Mouse (Mus musculus) stomach, embryonic 15.5 days (tissue): ENCODE data around the gene Hspb6. TPM values are rescaled to one million over a fixed set of nuclear protein-coding genes. Genes with fewer than 3 reads are reported as not detected.

Experiments used
- ATAC-seq: fragments of 200-750 bp; cut with Nextera tagmentation; 2 replicates; pipeline ENCODE4 v1.8.0; 2017; ENCODE audit warnings: low read depth, moderate number of reproducible peaks, moderate TSS enrichment; ENCODE audit not compliant: insufficient read depth, low FRiP score
- H3K27ac ChIP-seq: fragments of 300-500 bp; sonication (generic); 2 replicates; pipeline ENCODE4 v1.5.1; 2015; ENCODE audit warnings: mild to moderate bottlenecking, inconsistent platforms
- H3K27me3 ChIP-seq: fragments of 300-500 bp; sonication (generic); replicated peaks from 2 replicates; pipeline ENCODE4 v1.6.1; 2015; ENCODE audit warnings: inconsistent platforms
- H3K36me3 ChIP-seq: fragments of 300-500 bp; sonication (generic); 2 replicates; pipeline ENCODE4 v1.6.1; 2015; ENCODE audit warnings: inconsistent platforms
- H3K4me1 ChIP-seq: fragments of 300-500 bp; sonication (generic); 2 replicates; pipeline ENCODE4 v1.6.1; 2015; ENCODE audit warnings: inconsistent platforms
- H3K4me2 ChIP-seq: fragments of 300-500 bp; sonication (generic); 2 replicates; pipeline ENCODE4 v1.6.1; 2015; ENCODE audit warnings: mild to moderate bottlenecking, inconsistent platforms
- H3K4me3 ChIP-seq: fragments of 300-500 bp; sonication (generic); replicated peaks from 2 replicates; pipeline ENCODE4 v1.5.1; 2015; ENCODE audit warnings: inconsistent platforms
- H3K9ac ChIP-seq: fragments of 300-500 bp; sonication (generic); 2 replicates; pipeline ENCODE4 v1.6.1; 2015; ENCODE audit warnings: inconsistent platforms
- H3K9me3 ChIP-seq: fragments of 300-500 bp; sonication (generic); 2 replicates; pipeline ENCODE4 v1.6.1; 2016; ENCODE audit warnings: inconsistent platforms
- WGBS: fragments of 180-500 bp; shearing (Covaris S2); methylation state at CpG from one replicate; pipeline ENCODE4 v1.1.7; 2015; 5-methylcytosine and 5-hydroxymethylcytosine counted together
- polyA plus RNA-seq: library from polyadenylated mRNA; unstranded; fragments of >200 nt; fragmentation: Nextera tagmentation; extraction: Ambion mirVana; gene quantifications from 2 replicates; pipeline ENCODE4 v1.2.1, GENCODE M21; 2015

Gene Hspb6
- polyA plus RNA-seq, 1 experiment from 2014 or later, result 49.6 TPM

DNA sequence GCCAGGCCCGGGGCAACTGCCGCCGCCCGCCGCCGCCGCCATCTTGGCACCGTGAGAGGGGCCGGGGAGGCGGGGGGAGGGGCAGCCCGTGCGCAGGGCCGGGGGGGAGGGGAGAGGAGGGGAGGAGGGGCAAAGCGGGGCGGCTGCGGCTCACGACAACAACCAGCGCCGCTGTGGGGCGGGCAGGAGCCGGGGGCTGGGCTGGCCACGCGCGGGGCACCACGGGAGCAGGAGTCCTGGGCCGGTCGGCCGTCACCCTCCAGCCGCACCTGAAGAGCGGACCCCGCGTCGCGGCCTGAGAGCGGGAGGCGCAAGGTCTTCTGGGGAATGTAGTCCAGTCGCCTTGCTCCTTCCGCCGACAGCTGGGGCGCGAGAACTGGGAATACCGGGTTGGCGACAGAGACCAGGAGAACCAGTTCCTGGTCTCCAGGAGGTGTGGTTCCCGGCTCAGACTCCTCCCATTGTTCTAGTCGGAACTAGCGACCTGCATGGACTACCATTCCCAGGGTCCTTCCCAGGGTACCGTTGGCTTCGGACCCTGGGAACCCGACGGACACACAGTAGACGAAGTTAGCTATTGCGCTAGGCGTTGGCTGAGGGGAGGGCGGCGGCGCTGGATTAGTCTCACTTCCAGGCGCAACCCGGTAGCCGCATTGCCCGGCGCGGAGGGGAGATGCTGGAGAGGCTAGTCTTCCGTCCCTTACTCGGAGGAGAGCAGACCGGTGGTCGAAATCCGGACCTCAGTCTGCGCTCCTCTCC lies 36.9 kb downstream of the Hspb6 start, which contains the start of gene Kmt2b:
Gene Kmt2b, minus strand, starts transcription at position 51 of the 759 bp plus-strand sequence.
- peak within 1 kb of the TSS; percentile 98 for H3K4me3 ChIP-seq
- H3K27ac ChIP-seq, result peak within 1 kb of the TSS; percentile 95
- under 1% methylated on average over 63 of the region's 68 CpGs for WGBS
- peaks cover 18% of the 10 kb centered on the region for H3K4me1 ChIP-seq
- H3K27me3 ChIP-seq, result no peaks in the 10 kb centered on the region
- no peaks in the 10 kb centered on the region for H3K9me3 ChIP-seq
- peak within 1 kb of the TSS; percentile 98 for H3K9ac ChIP-seq
- peak; percentile 96 for ATAC-seq
- H3K36me3 ChIP-seq, result peaks cover 31% of the 10 kb centered on the region
- peak within 1 kb of the TSS; percentile 77 for H3K4me2 ChIP-seq

GRCm38 (mm10) chr7:30589435-30590301 lies 37.7 kb downstream of the Hspb6 start:
- Histone ChIP-seq H3K4me3 (peak overlapping the region; percentile 98), H3K27me3 (no peaks in the 10 kb centered on the region), H3K27ac (peak overlapping the region; percentile 95), H3K9ac (peak overlapping the region; percentile 26; the same call in 1 of the 2 replicates), H3K4me1 (peaks cover 18% of the 10 kb centered on the region), H3K36me3 (peaks cover 24% of the 10 kb centered on the region), H3K9me3 (no peaks in the 10 kb centered on the region), H3K4me2 (peak overlapping the region; percentile 77)
- 24% methylated on average over 39 of the region's 40 CpGs for WGBS
- ATAC-seq, result peak; percentile 57

DNA sequence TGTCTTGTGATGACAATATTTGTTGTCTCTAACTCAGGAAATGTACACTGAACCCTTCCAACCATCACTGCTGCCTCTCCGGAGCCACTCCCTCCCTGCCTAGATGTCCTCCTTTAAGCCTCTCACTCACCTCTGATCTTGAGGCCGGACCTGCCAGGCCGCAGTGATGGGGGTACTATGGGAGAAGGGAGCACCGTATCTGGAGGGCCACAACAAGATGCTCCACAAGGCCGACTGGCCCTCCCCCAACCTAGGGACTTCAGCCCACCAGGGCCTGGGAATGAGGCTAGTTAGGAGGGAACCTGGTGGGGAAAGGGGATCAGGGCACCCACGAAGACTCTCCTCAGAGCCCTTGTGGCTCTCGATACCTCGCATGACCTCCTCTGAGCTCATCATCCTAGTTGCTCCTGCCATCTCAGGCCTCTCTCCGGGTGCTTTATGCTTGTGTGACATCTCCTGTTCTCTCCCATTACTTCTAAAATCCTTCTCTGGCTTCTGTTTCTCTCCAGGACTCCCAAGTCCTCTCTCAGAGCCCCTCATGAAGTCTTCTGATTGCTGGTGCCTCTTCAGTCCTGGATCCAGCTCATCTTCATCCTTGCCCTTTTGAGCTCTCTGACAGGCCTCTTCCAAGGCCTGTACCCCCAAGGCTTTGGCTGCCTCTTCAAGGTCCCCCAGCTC lies 39.1 kb downstream of the Hspb6 start:
- WGBS, result 86% methylated on average over 9 of the region's 9 CpGs
- Histone ChIP-seq H3K9me3 (no peaks in the 10 kb centered on the region), H3K9ac (no peak overlapping the region), H3K27ac (no peak overlapping the region), H3K4me1 (peaks cover 18% of the 10 kb centered on the region), H3K4me2 (no peak overlapping the region; the same call in 1 of the 2 replicates), H3K4me3 (no peak overlapping the region), H3K36me3 (peaks cover 10% of the 10 kb centered on the region), H3K27me3 (no peaks in the 10 kb centered on the region)
- no peak for ATAC-seq

GRCm38 (mm10) chr7:30591605-30591951 lies 39.6 kb downstream of the Hspb6 start:
- ATAC-seq, result no peak
- Histone ChIP-seq H3K9ac (no peak overlapping the region), H3K27me3 (no peaks in the 10 kb centered on the region), H3K4me3 (no peak overlapping the region), H3K9me3 (no peaks in the 10 kb centered on the region), H3K27ac (no peak overlapping the region), H3K36me3 (peaks cover 5% of the 10 kb centered on the region), H3K4me2 (no peak overlapping the region), H3K4me1 (peaks cover 16% of the 10 kb centered on the region)
- 61% methylated on average over 4 of the region's 4 CpGs for WGBS

- peaks cover 6% of the 10 kb centered on the region for H3K4me1 ChIP-seq
- H3K9ac ChIP-seq, result no peak overlapping the region
- ATAC-seq, result no peak
- no peak overlapping the region for H3K4me3 ChIP-seq
- H3K36me3 ChIP-seq, result no peaks in the 10 kb centered on the region
- no peaks in the 10 kb centered on the region for H3K9me3 ChIP-seq
- H3K27me3 ChIP-seq, result no peaks in the 10 kb centered on the region
- no peak overlapping the region for H3K27ac ChIP-seq
- no peak overlapping the region for H3K4me2 ChIP-seq
- WGBS, result 42% methylated on average over 5 of the region's 5 CpGs
Observed at GRCm38 (mm10) chr7:30592772-30593423, 40.9 kb downstream of the Hspb6 start.

GRCm38 (mm10) chr7:30593579-30594509 lies 41.9 kb downstream of the Hspb6 start:
- 70% methylated on average over 10 of the region's 10 CpGs for WGBS

DNA sequence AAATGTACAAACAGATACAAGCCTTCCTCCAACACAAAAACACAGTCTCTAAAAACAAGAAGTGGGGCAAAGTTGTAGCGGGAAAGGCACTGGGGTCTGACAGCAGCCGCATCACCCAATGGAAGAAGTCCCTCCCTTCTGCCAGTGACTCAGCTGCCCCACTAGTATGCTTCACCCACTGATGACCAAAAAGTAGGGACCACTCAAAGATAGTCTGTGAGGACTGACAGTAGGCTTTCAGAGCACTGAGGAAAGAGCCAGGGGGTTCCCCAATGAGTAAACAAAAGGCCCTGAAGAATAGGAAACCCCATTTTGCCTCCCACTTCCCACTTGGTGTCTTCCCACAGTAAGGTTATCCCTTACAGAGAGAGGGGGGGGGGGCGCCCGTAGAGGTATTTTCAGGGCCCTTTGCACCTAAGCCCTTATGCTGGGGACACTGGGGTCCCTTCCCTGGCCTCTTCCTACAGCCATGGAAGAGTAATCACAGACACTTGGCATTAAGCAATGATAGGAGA lies 42.6 kb downstream of the Hspb6 start:
- WGBS, result 76% methylated on average over 3 of the region's 4 CpGs
- H3K4me1 ChIP-seq, result peaks cover 7% of the 10 kb centered on the region
- no peak overlapping the region for H3K4me2 ChIP-seq
- H3K36me3 ChIP-seq, result no peaks in the 10 kb centered on the region
- no peaks in the 10 kb centered on the region for H3K9me3 ChIP-seq
- H3K4me3 ChIP-seq, result no peak overlapping the region
- H3K27me3 ChIP-seq, result no peaks in the 10 kb centered on the region
- H3K27ac ChIP-seq, result no peak overlapping the region
- no peak overlapping the region for H3K9ac ChIP-seq
- ATAC-seq, result no peak

More at GRCm38 (mm10) chr7:30593579-30594509, 41.9 kb downstream of the Hspb6 start:
- Histone ChIP-seq H3K27me3 (no peaks in the 10 kb centered on the region), H3K4me3 (no peak overlapping the region), H3K9me3 (no peaks in the 10 kb centered on the region), H3K9ac (no peak overlapping the region), H3K4me1 (peaks cover 6% of the 10 kb centered on the region), H3K27ac (no peak overlapping the region), H3K36me3 (no peaks in the 10 kb centered on the region), H3K4me2 (no peak overlapping the region)
- no peak for ATAC-seq

GRCm38 (mm10) chr7:30596093-30596492 lies 44.1 kb downstream of the Hspb6 start:
- Histone ChIP-seq H3K4me3 (no peak overlapping the region), H3K27ac (no peak overlapping the region), H3K4me2 (no peak overlapping the region), H3K36me3 (no peaks in the 10 kb centered on the region), H3K4me1 (0 out of 2 replicates have a peak, but pooled peaks cover 11% of the 10 kb centered on the region), H3K27me3 (no peaks in the 10 kb centered on the region), H3K9ac (no peak overlapping the region), H3K9me3 (no peaks in the 10 kb centered on the region)
- 72% methylated on average over 5 of the region's 5 CpGs for whole genome bisulfite sequencing
- no peak for ATAC-seq

DNA sequence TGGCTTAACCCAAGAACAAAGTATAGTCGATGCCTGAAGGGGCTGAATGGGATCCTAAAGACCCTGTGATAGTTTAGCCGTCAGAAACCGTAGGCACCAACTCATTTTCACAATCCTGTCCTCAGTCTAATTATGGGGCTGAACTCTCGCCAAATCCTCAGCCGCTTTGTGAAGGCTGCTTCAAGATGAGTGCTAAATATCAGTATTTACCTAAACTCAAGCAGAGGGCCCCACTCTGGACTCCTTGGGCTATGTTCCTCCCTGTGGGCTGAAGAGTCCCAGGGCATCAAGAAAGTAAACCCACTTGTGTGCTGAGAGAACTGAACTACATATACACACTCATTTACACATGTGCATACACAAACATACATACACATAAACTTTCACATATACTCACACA lies 44.8 kb downstream of the Hspb6 start:
- no peak overlapping the region for H3K27ac ChIP-seq
- no peaks in the 10 kb centered on the region for H3K36me3 ChIP-seq
- no peak overlapping the region for H3K4me2 ChIP-seq
- H3K4me3 ChIP-seq, result no peak overlapping the region
- H3K9me3 ChIP-seq, result no peaks in the 10 kb centered on the region
- WGBS, result 79% methylated on average over 5 of the region's 5 CpGs
- H3K27me3 ChIP-seq, result no peaks in the 10 kb centered on the region
- ATAC-seq, result no peak
- H3K4me1 ChIP-seq, result 0 out of 2 replicates have a peak, but pooled peaks cover 11% of the 10 kb centered on the region
- no peak overlapping the region for H3K9ac ChIP-seq

DNA sequence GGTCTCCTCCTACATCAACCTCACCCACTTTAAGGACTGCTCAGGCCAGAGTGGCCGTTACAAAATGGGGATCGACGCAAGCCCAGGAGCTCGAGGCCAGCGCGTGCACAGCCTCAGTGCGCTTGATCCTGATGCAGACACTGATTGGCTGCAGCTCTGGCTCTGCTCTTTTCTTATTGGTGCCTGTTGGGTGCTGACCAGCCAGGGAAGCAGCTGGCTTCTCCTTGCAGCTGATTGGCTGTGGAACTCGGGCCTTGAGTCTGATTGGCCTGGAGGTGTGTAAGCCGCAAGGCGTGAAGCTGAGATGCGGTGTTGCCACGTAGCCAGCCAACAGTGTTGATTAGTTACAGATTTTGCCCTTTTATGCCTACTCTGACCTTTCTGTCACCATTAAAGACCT lies 46.8 kb downstream of the Hspb6 start, which contains the start of gene Zbtb32:
Gene Zbtb32, minus strand, starts transcription at position 124 of the 400 bp plus-strand sequence.
- no peak for ATAC-seq
- Histone ChIP-seq H3K4me3 (no peak within 1 kb of the TSS), H3K4me2 (peak within 1 kb of the TSS; percentile 26; the same call in 1 of the 2 replicates), H3K9ac (no peak within 1 kb of the TSS), H3K27ac (peak within 1 kb of the TSS; percentile 67), H3K4me1 (0 out of 2 replicates have a peak, but pooled peaks cover 16% of the 10 kb centered on the region), H3K9me3 (no peaks in the 10 kb centered on the region), H3K27me3 (no peaks in the 10 kb centered on the region), H3K36me3 (no peaks in the 10 kb centered on the region)
- WGBS, result 92% methylated on average over 12 of the region's 12 CpGs
